Mouse (Mus musculus) pancreas, adult 10 weeks (tissue): Measurements from ENCODE around the gene Ptx4. TPM values are rescaled to one million over a fixed set of nuclear protein-coding genes. Genes with fewer than 3 reads are reported as not detected.

Experiments used
- polyA plus RNA-seq: library from polyadenylated mRNA; stranded (reverse); fragments of 350-450 nt; fragmentation: Illumina TruSeq; extraction: RNeasy Lipid Tissue Mini Kit (QIAGEN cat#74804); gene quantifications from one replicate; pipeline ENCODE4 v1.2.3, GENCODE M21; 2015; ENCODE audit warnings: low read depth, low replicate concordance; ENCODE audit not compliant: insufficient read depth

The Ptx4 gene
- polyA plus RNA-seq, result not detected

GRCm38 (mm10) chr17:25120406-25120805, at the start of gene Ptx4:
Gene Ptx4 (plus strand): TSS chr17:25120760.

DNA sequence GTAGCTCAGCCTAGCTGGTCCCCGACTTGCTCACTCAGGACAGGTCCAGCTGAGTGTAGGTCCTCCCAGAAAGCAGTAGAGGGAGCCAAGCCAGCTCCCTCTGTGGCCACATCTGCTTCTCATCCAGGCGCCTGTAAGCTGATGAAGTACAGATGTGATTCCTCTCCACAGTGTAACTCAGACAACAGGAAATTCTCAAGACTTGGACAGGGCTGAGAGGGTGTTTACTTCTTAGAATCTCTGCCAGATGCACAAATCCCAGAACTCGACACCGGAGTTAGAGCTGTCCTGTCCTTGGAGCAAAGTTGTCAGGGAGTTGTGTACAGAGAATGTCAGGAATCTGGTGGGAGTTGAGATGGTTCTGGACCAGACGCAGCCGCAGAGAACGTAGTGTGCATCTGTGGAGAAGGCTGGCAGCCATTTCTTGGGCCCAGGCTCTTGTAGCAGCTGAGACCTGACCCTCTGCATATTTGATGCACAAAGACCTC, 37.1 kb upstream of the Ptx4 start, which contains the start of gene Tmem204:
Gene Tmem204 (minus strand): TSS at position 148 of the 488 bp plus-strand sequence.

GRCm38 (mm10) chr17:25115664-25116432, 4.7 kb upstream of the Ptx4 start, which contains the start of gene Telo2:
Gene Telo2 (minus strand): TSS chr17:25115967.

DNA sequence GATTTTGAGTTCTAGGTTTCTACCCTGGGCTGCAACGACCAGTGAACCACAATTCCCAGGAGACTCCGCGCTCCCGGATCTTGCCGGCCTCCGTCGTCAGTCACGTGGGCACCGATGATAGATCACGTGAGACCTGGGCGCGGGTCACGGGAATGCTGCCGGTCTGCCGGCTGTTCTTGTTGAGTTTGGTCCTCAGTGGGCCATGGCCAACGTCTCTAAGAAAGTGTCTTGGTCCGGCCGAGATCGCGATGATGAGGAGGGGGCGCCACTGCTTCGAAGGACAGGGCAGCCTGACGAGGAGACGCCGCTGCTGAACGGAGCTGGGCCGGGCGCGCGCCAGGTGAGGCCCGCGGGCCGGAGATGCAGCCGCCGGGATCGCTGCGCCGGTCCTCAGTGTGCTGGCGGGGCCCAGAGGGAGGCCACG, 12.7 kb downstream of the Ptx4 start, which contains the start of gene Clcn7:
Gene Clcn7 (plus strand): TSS at position 117 of the 424 bp plus-strand sequence.

GRCm38 (mm10) chr17:25162161-25162560, 41.6 kb downstream of the Ptx4 start, which contains the start of gene Ccdc154:
Gene Ccdc154 (plus strand): TSS chr17:25162461.

Other genes starting within 250 kb of the Ptx4 start
- gene Nubp2, start 234.4 kb upstream of the Ptx4 start, polyA plus RNA-seq, result 8.6 TPM
- gene Spsb3, start 234.1 kb upstream of the Ptx4 start, polyA plus RNA-seq, result 7.3 TPM
- gene Eme2, start 225.7 kb upstream of the Ptx4 start, polyA plus RNA-seq, result 8.7 TPM
- gene Mrps34, start 225.6 kb upstream of the Ptx4 start, polyA plus RNA-seq, result 13.1 TPM
- gene Nme3, start 224.3 kb upstream of the Ptx4 start, polyA plus RNA-seq, result 3.3 TPM
- 42.5 TPM for gene Mapk8ip3, start 183.8 kb upstream of the Ptx4 start, polyA plus RNA-seq
- gene Jpt2, start 160.1 kb upstream of the Ptx4 start, polyA plus RNA-seq, result 9.4 TPM
- gene Cramp1l, start 105.0 kb upstream of the Ptx4 start, polyA plus RNA-seq, result 3.4 TPM
- 2.6 TPM for gene Ift140, start 104.7 kb upstream of the Ptx4 start, polyA plus RNA-seq
- gene Tmem204, start 37.2 kb upstream of the Ptx4 start, polyA plus RNA-seq, result 28.7 TPM
- 14.3 TPM for gene Telo2, start 4.8 kb upstream of the Ptx4 start, polyA plus RNA-seq
- 7.1 TPM for gene Clcn7, start 12.6 kb downstream of the Ptx4 start, polyA plus RNA-seq
- not detected for gene Ccdc154, start 41.7 kb downstream of the Ptx4 start, polyA plus RNA-seq
- not detected for gene Gm38655, start 54.7 kb downstream of the Ptx4 start, polyA plus RNA-seq
- gene BC003965, start 63.8 kb downstream of the Ptx4 start, polyA plus RNA-seq, result 4.7 TPM
- 4.3 TPM for gene Unkl, start 67.6 kb downstream of the Ptx4 start, polyA plus RNA-seq
- gene Gnptg, start 119.4 kb downstream of the Ptx4 start, polyA plus RNA-seq, result 19.9 TPM
- 11.4 TPM for gene Tsr3, start 119.4 kb downstream of the Ptx4 start, polyA plus RNA-seq
- 14.6 TPM for gene Baiap3, start 135.6 kb downstream of the Ptx4 start, polyA plus RNA-seq
- gene Ube2i, start 153.9 kb downstream of the Ptx4 start, polyA plus RNA-seq, result 38.2 TPM
- gene Prss34, start 177.6 kb downstream of the Ptx4 start, polyA plus RNA-seq, result not detected
- gene Prss28, start 187.9 kb downstream of the Ptx4 start, polyA plus RNA-seq, result not detected
- not detected for gene Prss29, start 197.9 kb downstream of the Ptx4 start, polyA plus RNA-seq
- not detected for gene Tpsab1, start 224.8 kb downstream of the Ptx4 start, polyA plus RNA-seq
- gene Tpsb2, start 245.5 kb downstream of the Ptx4 start, polyA plus RNA-seq, result 0.96 TPM
- gene Tpsg1, start 248.5 kb downstream of the Ptx4 start, polyA plus RNA-seq, result not detected